Mouse (Mus musculus) midbrain, embryonic 11.5 days (tissue): ENCODE results near the gene Gm9958. TPM values are rescaled to one million over a fixed set of nuclear protein-coding genes. Genes with fewer than 3 reads are reported as not detected.

Experiments used
- ATAC-seq: fragments of 200-750 bp; cut with Nextera tagmentation; 2 replicates; pipeline ENCODE4 v1.8.0; 2017; ENCODE audit warnings: moderate TSS enrichment, moderate library complexity; ENCODE audit not compliant: low FRiP score
- DNase-seq: peaks from one replicate; pipeline ENCODE4 v3.0.0; 2015; ENCODE audit warnings: low spot score; ENCODE audit errors: missing footprints
- H3K27ac ChIP-seq: fragments of 300-500 bp; sonication (generic); 2 replicates; pipeline ENCODE4 v1.5.1; 2014; ENCODE audit warnings: low read depth, low read length
- H3K27me3 ChIP-seq: fragments of 300-500 bp; sonication (generic); 2 replicates; pipeline ENCODE4 v1.6.1; 2014; ENCODE audit warnings: mild to moderate bottlenecking, low read length, moderate library complexity, mixed read lengths; ENCODE audit not compliant: control insufficient read depth, insufficient read depth
- H3K36me3 ChIP-seq: fragments of 300-500 bp; sonication (generic); 2 replicates; pipeline ENCODE4 v1.6.1; 2014; ENCODE audit warnings: mild to moderate bottlenecking, low read length, moderate library complexity, mixed read lengths; ENCODE audit not compliant: control insufficient read depth, insufficient read depth
- H3K4me1 ChIP-seq: fragments of 300-500 bp; sonication (generic); 2 replicates; pipeline ENCODE4 v1.6.1; 2014; ENCODE audit warnings: low read length; ENCODE audit not compliant: control insufficient read depth, insufficient read depth
- H3K4me2 ChIP-seq: fragments of 300-500 bp; sonication (generic); 2 replicates; pipeline ENCODE4 v1.6.1; 2014; ENCODE audit warnings: mild to moderate bottlenecking, moderate library complexity
- H3K4me3 ChIP-seq: fragments of 300-500 bp; sonication (generic); 2 replicates; pipeline ENCODE4 v1.5.1; 2014; ENCODE audit warnings: low read depth, low read length
- H3K9ac ChIP-seq: fragments of 300-500 bp; sonication (generic); 2 replicates; pipeline ENCODE4 v1.6.1; 2014; ENCODE audit warnings: low read length
- H3K9me3 ChIP-seq: fragments of 300-500 bp; sonication (generic); 2 replicates; pipeline ENCODE4 v1.6.1; 2016; ENCODE audit warnings: low read length; ENCODE audit not compliant: control insufficient read depth
- WGBS: fragments of 180-500 bp; shearing (Covaris S2); extraction: QIAGEN DNeasy Blood & Tissue Kit; methylation state at CpG from one replicate; pipeline ENCODE4 v1.1.7; 2014; 5-methylcytosine and 5-hydroxymethylcytosine counted together
- polyA plus RNA-seq: library from polyadenylated mRNA; unstranded; fragments of >200 nt; fragmentation: Nextera tagmentation; extraction: Ambion mirVana; gene quantifications from 2 replicates; pipeline ENCODE4 v1.2.1, GENCODE M21; 2014

Gene Gm9958
- 8.0 and 9.1 TPM in 2 replicates for polyA plus RNA-seq

DNA sequence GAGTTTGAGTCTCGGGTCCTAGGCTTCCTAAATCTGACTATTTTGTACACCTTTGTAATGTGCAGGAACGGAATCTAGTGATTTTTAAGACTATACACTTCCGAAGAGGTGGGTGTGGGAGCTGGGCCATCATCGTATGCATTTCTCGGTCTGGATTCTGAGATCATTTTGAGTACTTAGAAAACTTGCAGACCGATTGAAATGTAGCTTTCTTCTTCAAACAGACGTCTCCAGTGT is at the start of gene Gm9958:
TSS of gene Gm9958 (plus strand) at position 138 of the 237 bp plus-strand sequence.
- no peaks in the 10 kb centered on the region for H3K27me3 ChIP-seq
- H3K4me2 ChIP-seq = peak within 1 kb of the TSS; percentile 61
- DNase-seq = no peak
- WGBS = 4% methylated on average over 7 of the region's 7 CpGs
- no peaks in the 10 kb centered on the region for H3K9me3 ChIP-seq
- H3K27ac ChIP-seq = peak within 1 kb of the TSS; percentile 95
- ATAC-seq = no peak
- peak within 1 kb of the TSS; percentile 97 for H3K9ac ChIP-seq
- peak within 1 kb of the TSS; percentile 97 for H3K4me3 ChIP-seq
- H3K4me1 ChIP-seq = peaks cover 9% of the 10 kb centered on the region
- H3K36me3 ChIP-seq = no peaks in the 10 kb centered on the region

DNA sequence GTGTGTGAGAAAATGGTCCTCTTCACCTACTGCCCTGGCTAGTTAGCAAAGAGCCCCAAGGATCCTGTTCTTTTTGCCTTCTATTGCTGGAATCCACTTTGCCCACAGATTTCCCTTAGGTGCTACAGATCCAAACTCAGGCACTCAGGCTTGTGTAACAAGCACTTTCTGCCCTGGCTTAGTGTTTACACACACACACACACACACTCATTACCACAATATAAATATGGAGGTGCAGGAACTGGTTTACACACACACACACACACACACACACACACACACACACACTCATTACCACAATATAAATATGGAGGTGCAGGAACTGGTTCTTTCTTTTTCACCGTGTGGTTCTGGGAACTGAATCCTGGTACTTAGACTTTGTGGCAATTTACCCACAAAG is 35.9 kb upstream of the Gm9958 start:
- ATAC-seq (no peak), DNase-seq (no peak)
- Histone ChIP-seq H3K4me1 (no peaks in the 10 kb centered on the region), H3K4me3 (no peak overlapping the region), H3K9me3 (no peaks in the 10 kb centered on the region), H3K9ac (no peak overlapping the region), H3K27ac (no peak overlapping the region), H3K4me2 (no peak overlapping the region), H3K36me3 (no peaks in the 10 kb centered on the region), H3K27me3 (no peaks in the 10 kb centered on the region)
- WGBS = 93% methylated on average over 1 of the region's 1 CpGs

DNA sequence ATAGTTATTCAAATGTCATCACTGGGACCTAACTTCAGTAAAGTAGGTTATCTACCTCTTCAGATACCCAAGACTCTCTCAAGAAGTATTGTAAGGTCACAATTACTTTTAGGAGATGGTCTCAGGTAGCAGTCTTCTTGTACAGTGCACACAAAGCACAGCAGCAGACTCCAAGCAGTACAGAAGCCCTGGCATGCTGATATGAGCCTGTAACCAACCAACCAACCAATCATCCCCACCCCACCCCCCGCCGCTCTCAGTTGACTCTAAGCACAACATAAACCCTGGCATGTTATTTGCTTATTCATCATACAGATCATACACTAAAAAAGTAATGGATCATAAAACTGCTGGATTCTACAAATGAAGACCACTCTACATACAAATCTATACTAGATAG is 34.5 kb upstream of the Gm9958 start:
- Histone ChIP-seq H3K9me3 (no peaks in the 10 kb centered on the region), H3K36me3 (no peaks in the 10 kb centered on the region), H3K27me3 (no peaks in the 10 kb centered on the region), H3K27ac (no peak overlapping the region), H3K4me3 (no peak overlapping the region), H3K4me1 (no peaks in the 10 kb centered on the region), H3K4me2 (no peak overlapping the region), H3K9ac (no peak overlapping the region)
- ATAC-seq (no peak), DNase-seq (no peak)
- 100% methylated on average over 2 of the region's 2 CpGs for WGBS

DNA sequence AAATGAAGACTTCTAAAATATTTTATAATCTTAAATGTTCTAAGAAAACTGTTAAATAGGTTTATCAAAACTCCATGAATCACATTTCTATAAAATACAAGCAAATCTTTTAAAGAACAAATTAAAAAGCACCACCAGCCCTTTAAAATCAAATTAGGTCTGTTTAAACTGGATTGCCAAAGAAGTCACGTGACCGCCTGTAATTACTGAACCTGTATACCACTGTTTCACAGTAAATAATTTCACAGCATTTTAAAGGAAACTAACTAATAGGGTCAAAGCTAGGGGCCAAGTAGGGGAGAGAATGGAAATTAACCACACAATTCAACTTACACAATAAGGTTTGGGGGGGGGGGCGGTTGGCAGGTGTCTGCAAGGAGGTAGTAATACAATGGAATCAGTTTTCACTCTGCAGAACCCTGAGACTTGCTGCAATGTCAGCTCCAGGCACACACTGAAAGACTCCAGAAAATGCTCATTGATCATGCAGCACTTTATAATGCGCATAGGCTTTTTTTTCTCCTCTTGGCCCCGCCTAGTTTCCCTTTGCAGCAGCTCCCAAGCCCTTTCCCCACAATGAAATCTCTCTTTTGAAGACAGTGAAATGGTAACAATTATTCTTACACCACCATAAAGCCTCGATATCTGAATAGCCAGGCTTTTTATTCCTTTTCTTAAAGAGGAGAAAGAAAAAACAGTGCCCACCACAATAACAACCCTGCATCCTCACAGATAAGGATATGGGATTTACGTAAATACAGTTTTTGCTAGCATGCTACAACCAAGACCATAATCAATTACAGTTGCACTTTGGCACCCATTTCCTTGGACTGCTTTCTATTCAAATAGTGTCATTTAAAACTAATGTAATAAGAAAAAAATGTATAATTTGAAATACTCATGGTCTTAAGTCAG is 28.6 kb upstream of the Gm9958 start:
- ATAC-seq (peak; percentile 81), DNase-seq (peak; percentile 87)
- Histone ChIP-seq H3K4me1 (peaks cover 19% of the 10 kb centered on the region), H3K9me3 (no peaks in the 10 kb centered on the region), H3K27me3 (no peaks in the 10 kb centered on the region), H3K4me3 (no peak overlapping the region), H3K4me2 (peak overlapping the region; percentile 30; the same call in 1 of the 2 replicates), H3K27ac (no peak overlapping the region; the same call in 1 of the 2 replicates), H3K9ac (no peak overlapping the region), H3K36me3 (no peaks in the 10 kb centered on the region)
- 43% methylated on average over 7 of the region's 7 CpGs for WGBS

DNA sequence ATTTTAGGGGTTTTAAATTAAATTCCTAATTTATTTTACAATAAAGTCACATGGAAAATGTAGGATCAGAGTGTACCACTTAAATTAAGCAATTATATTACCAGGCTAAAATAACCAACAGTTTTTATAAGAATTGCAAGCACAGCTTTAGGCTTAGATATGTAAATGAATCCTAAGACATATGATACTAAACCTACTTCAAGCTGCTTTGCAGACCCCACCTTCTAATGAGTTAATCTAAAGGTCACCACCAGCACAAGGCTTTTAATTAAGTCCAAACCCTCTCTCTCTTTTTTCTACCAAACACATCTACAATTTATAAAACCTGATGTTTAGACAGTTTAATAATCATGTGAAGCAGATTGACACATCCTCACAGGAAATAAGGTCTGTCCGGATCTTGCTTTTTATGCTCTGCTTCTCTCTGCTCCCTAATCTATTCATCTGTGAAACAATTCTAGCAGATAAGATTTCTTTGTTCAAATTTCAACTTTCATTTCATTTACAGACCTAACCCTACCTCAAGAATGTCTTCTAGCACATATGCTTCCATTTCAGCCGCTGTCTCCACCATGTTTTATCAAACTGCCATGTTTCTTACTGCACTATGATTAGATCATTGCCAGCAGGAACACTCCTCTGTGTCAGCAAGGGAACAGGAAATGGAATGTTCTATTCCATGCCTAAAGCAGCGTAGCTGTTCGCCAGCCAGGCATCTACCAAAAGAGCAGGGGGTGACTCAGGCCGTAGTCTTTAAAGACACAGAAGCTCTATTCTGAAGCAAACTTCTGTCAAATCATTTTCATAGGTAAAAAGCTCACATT is 27.7 kb upstream of the Gm9958 start:
- peak overlapping the region; percentile 20 for H3K4me3 ChIP-seq
- ATAC-seq (peak; percentile 86), DNase-seq (peak; percentile 90)
- H3K9ac ChIP-seq = peak overlapping the region; percentile 20; the same call in 1 of the 2 replicates
- H3K27me3 ChIP-seq = no peaks in the 10 kb centered on the region
- H3K4me2 ChIP-seq = peak overlapping the region; percentile 40
- H3K4me1 ChIP-seq = peaks cover 19% of the 10 kb centered on the region
- peak overlapping the region; percentile 44 for H3K27ac ChIP-seq
- 24% methylated on average over 5 of the region's 5 CpGs for WGBS
- no peaks in the 10 kb centered on the region for H3K36me3 ChIP-seq
- H3K9me3 ChIP-seq = no peaks in the 10 kb centered on the region

DNA sequence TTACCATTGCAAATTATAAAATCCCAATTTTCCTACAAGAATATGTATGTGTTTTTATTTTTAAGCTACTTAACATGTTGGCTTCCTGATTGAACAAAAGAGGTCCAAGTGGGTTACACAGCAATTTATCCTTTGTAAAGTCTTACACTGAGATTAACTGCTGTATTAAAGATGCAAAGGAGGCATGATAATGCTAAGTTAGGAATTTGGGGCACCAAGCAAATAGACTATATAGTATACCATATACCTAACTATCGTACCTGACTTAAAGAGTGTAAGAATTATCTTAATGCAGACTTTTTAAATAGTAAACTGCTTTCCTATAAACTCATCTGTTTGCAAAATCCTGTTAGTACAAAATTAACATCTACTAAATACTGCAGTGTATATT is 27.1 kb upstream of the Gm9958 start:
- Histone ChIP-seq H3K4me3 (no peak overlapping the region), H3K27ac (no peak overlapping the region), H3K9me3 (no peaks in the 10 kb centered on the region), H3K27me3 (no peaks in the 10 kb centered on the region), H3K4me1 (peaks cover 19% of the 10 kb centered on the region), H3K36me3 (no peaks in the 10 kb centered on the region), H3K4me2 (peak overlapping the region; percentile 40; the same call in 1 of the 2 replicates), H3K9ac (no peak overlapping the region)
- DNase-seq (no peak), ATAC-seq (no peak)
- WGBS = 98% methylated on average over 1 of the region's 1 CpGs

DNA sequence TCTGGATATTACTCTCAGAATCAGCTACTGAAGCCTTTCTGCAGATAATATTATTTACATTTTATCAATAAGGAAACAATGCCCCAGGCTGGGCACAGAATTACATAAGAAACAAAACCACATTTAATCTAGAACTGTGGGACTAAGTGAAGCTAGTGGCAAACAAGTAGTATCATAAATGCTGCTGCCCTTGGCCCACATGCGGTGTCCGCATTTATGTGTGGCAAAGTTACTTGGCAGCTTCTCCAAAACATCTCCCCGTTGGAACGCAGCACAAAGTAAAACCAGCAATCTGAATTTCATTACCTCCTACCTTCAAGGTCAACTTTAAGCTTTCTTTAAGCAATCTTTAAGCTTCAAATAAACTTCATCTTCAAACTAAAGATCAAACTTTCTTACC is 26.2 kb upstream of the Gm9958 start:
- Histone ChIP-seq H3K27me3 (no peaks in the 10 kb centered on the region), H3K9ac (no peak overlapping the region), H3K36me3 (no peaks in the 10 kb centered on the region), H3K27ac (no peak overlapping the region), H3K4me1 (peaks cover 19% of the 10 kb centered on the region), H3K4me2 (no peak overlapping the region), H3K9me3 (no peaks in the 10 kb centered on the region), H3K4me3 (no peak overlapping the region)
- ATAC-seq = no peak
- no peak for DNase-seq
- 80% methylated on average over 4 of the region's 4 CpGs for WGBS

DNA sequence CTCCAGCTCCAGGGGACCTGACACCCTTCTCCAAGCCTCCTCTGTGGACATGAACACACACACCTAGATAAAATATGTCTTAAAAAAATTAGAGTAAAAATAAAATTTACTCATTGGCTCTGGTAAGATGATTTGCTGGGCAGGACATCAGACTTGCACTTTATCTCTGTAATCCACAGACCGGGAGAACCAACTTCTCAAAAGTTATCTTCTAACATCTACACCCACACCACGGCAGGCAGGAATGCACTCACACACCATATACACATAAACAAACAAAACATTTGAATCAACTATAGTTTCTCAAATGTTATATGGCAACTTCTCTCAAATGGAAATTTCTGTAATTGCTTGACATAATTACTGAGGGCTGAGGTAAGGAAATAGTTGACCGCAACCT is 20.1 kb upstream of the Gm9958 start:
- no peak for DNase-seq
- Histone ChIP-seq H3K9ac (no peak overlapping the region), H3K27ac (no peak overlapping the region), H3K36me3 (no peaks in the 10 kb centered on the region), H3K27me3 (no peaks in the 10 kb centered on the region), H3K4me3 (no peak overlapping the region), H3K9me3 (no peaks in the 10 kb centered on the region), H3K4me2 (no peak overlapping the region), H3K4me1 (no peaks in the 10 kb centered on the region)
- ATAC-seq = no peak
- WGBS = 97% methylated on average over 3 of the region's 3 CpGs
